Mouse (Mus musculus) hindbrain, embryonic 12.5 days (tissue): ENCODE data around the gene Mkrn3. TPM values are rescaled to one million over a fixed set of nuclear protein-coding genes. Genes with fewer than 3 reads are reported as not detected.

Source experiments
- ATAC-seq: fragments of 200-750 bp; cut with Nextera tagmentation; 2 replicates; pipeline ENCODE4 v1.8.0; 2017; ENCODE audit warnings: moderate TSS enrichment; ENCODE audit not compliant: low FRiP score
- H3K27ac ChIP-seq: fragments of 300-500 bp; sonication (generic); 2 replicates; pipeline ENCODE4 v1.5.1; 2016; ENCODE audit warnings: mild to moderate bottlenecking
- H3K27me3 ChIP-seq: fragments of 300-500 bp; sonication (generic); 2 replicates; pipeline ENCODE4 v1.6.1; 2016; ENCODE audit warnings: mild to moderate bottlenecking
- H3K36me3 ChIP-seq: fragments of 300-500 bp; sonication (generic); 2 replicates; pipeline ENCODE4 v1.6.1; 2016; ENCODE audit warnings: mild to moderate bottlenecking
- H3K4me1 ChIP-seq: fragments of 300-500 bp; sonication (generic); 2 replicates; pipeline ENCODE4 v1.6.1; 2016
- H3K4me2 ChIP-seq: fragments of 300-500 bp; sonication (generic); replicated peaks from 2 replicates; pipeline ENCODE4 v1.6.1; 2016; ENCODE audit warnings: mild to moderate bottlenecking
- H3K4me3 ChIP-seq: fragments of 300-500 bp; sonication (generic); 2 replicates; pipeline ENCODE4 v1.5.1; 2016; ENCODE audit warnings: mild to moderate bottlenecking
- H3K9ac ChIP-seq: fragments of 300-500 bp; sonication (generic); 2 replicates; pipeline ENCODE4 v1.6.1; 2016; ENCODE audit warnings: mild to moderate bottlenecking, moderate library complexity
- H3K9me3 ChIP-seq: fragments of 300-500 bp; sonication (generic); replicated peaks from 2 replicates; pipeline ENCODE4 v1.6.1; 2016; ENCODE audit warnings: mild to moderate bottlenecking
- WGBS: fragments of 180-500 bp; shearing (Covaris S2); methylation state at CpG from one replicate; pipeline ENCODE4 v1.1.7; 2016; 5-methylcytosine and 5-hydroxymethylcytosine counted together
- polyA plus RNA-seq: library from polyadenylated mRNA; unstranded; fragments of >200 nt; fragmentation: Nextera tagmentation; extraction: Ambion mirVana; gene quantifications from 2 replicates; pipeline ENCODE4 v1.2.1, GENCODE M21; 2016

Mkrn3 gene
- polyA plus RNA-seq, 1 experiment from 2014 or later: 19.1 TPM

GRCm38 (mm10) chr7:62376510-62377304 is 43.2 kb downstream of the Mkrn3 start, which contains the start of gene Magel2:
TSS of gene Magel2 (plus strand) at chr7:62377010.
- WGBS: 28% methylated on average over 30 of the region's 31 CpGs
- Histone ChIP-seq H3K36me3 (no peaks in the 10 kb centered on the region), H3K9ac (peak within 1 kb of the TSS; percentile 71), H3K27ac (peak within 1 kb of the TSS; percentile 74), H3K4me2 (peak within 1 kb of the TSS; percentile 62), H3K9me3 (peaks cover 44% of the 10 kb centered on the region), H3K27me3 (no peaks in the 10 kb centered on the region), H3K4me1 (peaks cover 10% of the 10 kb centered on the region), H3K4me3 (peak within 1 kb of the TSS; percentile 56)
- ATAC-seq: peak; percentile 92

GRCm38 (mm10) chr7:62375658-62376057 is 44.3 kb downstream of the Mkrn3 start:
- no peak overlapping the region for H3K9ac ChIP-seq
- peak overlapping the region; percentile 62; the same call in 1 of the 2 replicates for H3K4me2 ChIP-seq
- WGBS: 42% methylated on average over 4 of the region's 4 CpGs
- H3K36me3 ChIP-seq: no peaks in the 10 kb centered on the region
- H3K9me3 ChIP-seq: peaks cover 40% of the 10 kb centered on the region
- H3K27me3 ChIP-seq: no peaks in the 10 kb centered on the region
- no peak overlapping the region for H3K27ac ChIP-seq
- no peak for ATAC-seq
- peaks cover 10% of the 10 kb centered on the region for H3K4me1 ChIP-seq
- no peak overlapping the region for H3K4me3 ChIP-seq

Other genes with a start within 250 kb of the Mkrn3 start
- 275 and 288 TPM in 2 replicates for gene Ndn, start 73.6 kb downstream of the Mkrn3 start, polyA plus RNA-seq
- gene Magel2, start 43.1 kb downstream of the Mkrn3 start, polyA plus RNA-seq: 17.5 and 18.0 TPM in 2 replicates
- gene Peg12, start 44.4 kb upstream of the Mkrn3 start, polyA plus RNA-seq: 47.3 and 48.5 TPM in 2 replicates